Mouse (Mus musculus): ENCODE measurements around the gene Gm14409.
"Not testable (repeated sequence)": the region's sequence is repeated elsewhere in the genome, so short reads cannot be mapped to it uniquely, and the experiment has no call there.

The Gm14409 gene

DNA sequence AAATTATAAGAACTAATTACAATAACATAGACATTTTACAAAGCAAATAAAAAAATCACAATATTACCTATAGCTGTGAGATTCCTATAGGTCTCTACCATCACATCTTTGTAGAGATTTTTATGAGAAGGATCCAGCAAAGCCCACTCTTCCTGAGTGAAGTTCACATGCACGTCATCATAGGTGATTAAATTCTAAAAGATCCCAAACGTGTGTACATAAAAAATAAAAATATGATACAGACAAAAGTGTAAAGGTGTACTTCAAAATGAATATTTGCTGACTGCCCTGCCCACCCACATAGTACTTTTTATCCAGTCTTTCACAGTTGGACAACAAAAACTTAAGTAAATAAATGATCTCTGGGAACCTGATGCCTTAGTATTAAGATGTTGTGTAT is at the start of gene Gm14409:
TSS of gene Gm14409 (minus strand) at position 101 of the 400 bp plus-strand sequence.
- CTCF ChIA-PET = not testable (repeated sequence)

DNA sequence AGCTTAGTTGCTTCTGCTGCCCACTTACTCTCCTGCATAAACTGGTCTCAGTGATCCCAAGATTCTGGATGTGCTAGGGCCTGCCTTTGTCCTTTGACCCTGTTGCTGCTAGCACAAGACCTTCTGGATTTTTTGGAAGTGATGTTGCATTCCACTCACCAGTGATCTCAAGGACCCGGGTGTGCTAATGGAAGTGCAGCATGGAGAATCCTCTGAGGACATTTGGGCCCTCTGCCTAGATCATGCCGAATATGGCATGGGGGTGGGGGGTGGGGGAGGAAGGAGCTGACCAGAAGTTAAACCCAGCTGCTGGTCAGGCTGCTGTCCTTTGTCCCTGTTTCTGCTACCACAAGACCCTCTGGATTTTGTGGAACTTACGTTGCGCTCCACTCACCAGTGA is 42.8 kb upstream of the Gm14409 start:
- CTCF ChIA-PET, POLR2A ChIA-PET: not testable (repeated sequence)

More for the DNA sequence above, at the start of gene Gm14409:
- POLR2A ChIA-PET = not testable (repeated sequence)

DNA sequence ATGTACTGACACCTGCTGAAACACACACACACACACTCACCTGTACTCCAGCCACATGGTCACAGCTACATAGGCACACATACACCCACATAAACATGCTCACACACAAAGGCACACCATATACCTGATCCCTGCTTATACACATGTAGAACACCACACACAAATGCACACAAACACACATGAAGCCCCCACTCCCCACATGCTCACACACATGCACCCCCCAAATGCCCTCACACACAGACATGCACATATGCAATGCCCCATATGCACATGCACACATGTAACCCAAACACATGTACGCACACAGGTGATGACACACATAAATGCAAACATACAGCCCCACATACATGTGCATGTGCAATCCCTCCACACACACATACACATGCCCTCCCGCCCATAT is 38.1 kb upstream of the Gm14409 start:
- CTCF ChIA-PET, POLR2A ChIA-PET: not testable (repeated sequence)

- CTCF ChIA-PET, POLR2A ChIA-PET: not testable (repeated sequence)
Observed at GRCm38 (mm10) chr2:177283701-177284100, 16.9 kb upstream of the Gm14409 start.

DNA sequence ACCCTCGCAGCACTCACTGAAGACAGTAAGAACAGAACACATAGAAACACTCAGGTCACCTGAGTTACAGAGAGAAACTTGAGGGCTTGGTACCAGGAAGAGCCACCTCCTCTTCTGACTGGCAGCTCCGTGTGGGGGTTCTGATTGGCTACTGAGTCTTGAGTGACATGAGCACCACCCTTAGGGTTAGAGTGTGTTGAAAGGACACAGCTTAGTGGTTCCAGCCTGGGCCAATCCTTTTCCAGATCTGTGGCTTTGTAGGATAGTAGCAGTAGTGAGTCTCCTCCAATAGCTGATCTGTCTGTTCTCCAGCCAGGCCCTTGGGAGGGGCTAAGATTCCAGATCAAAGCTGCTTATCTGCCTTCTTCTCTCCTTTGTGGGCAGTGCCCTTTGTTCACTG is 10.9 kb upstream of the Gm14409 start:
- POLR2A ChIA-PET = interaction anchor here in 2 of 4 experiments (0.6 to 1.1 kb wide), 2 partner anchors 203 to 204 kb away, joined by 3 to 5 read pairs; partner anchors contain the start of gene Gm14401 (in 2 of the 2)
- CTCF ChIA-PET = not testable (repeated sequence)

- CTCF ChIA-PET = not testable (repeated sequence)
- POLR2A ChIA-PET = interaction anchor here in 1 of 4 experiments (1.2 kb wide), 1 partner anchor 198 kb away, joined by 5 read pairs; the partner anchor contains the start of gene Gm14401
Observed at GRCm38 (mm10) chr2:177272237-177272636, 5.4 kb upstream of the Gm14409 start.

DNA sequence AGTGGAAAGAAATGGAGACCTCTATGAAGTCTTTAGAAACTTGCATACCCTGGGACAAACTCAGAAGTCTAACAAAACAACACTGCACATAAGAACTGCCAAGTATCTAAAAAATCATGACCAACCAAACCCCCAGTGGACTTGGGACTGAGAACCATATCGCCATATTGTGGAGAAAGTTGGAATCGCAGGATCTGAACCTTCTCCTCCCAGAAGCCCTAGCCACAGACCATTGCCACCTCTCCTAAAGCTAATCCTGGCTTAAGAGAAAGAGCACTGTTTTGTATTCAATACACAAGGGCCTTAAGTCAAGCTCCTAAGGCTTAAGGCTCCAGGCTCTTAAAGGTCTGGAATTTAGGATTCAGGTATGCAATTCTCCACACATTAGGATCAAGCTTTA is 19.4 kb downstream of the Gm14409 start:
- CTCF ChIA-PET = not testable (repeated sequence)

GRCm38 (mm10) chr2:177230461-177230860 is 36.4 kb downstream of the Gm14409 start:
- CTCF ChIA-PET = not testable (repeated sequence)

More for the DNA sequence above, 19.4 kb downstream of the Gm14409 start:
- POLR2A ChIA-PET = not testable (repeated sequence)

More at GRCm38 (mm10) chr2:177230461-177230860, 36.4 kb downstream of the Gm14409 start:
- POLR2A ChIA-PET = not testable (repeated sequence)

Measured in embryonic stem cell, embryonic (primary cell).